Mouse (Mus musculus) left cerebral cortex, postnatal 10 days (tissue): ENCODE data around the gene Hspb8. TPM values are rescaled to one million over a fixed set of nuclear protein-coding genes. Genes with fewer than 3 reads are reported as not detected.
"Not testable (repeated sequence)": the region's sequence is repeated elsewhere in the genome, so short reads cannot be mapped to it uniquely, and the experiment has no call there.

Experiments
- DNase-seq, 2 experiments: peaks; one replicate each; pipeline ENCODE4 v3.0.0; 2021 to 2022; ENCODE audit warnings: low spot score in 2 of 2, mixed read lengths in 1 of 2; ENCODE audit errors: extremely low spot score in 1 of 2
- intact Hi-C: fragments of 180-260 bp; cut with DNase I; formaldehyde crosslinking; loops from one replicate; pipeline ENCODE4 v1.15.1; 2025
- total RNA-seq, 2 experiments: library from RNA; stranded (reverse); gene quantifications; 2 replicates each; pipeline ENCODE4 v1.2.3; 2021

Hspb8 gene
- total RNA-seq, 2 experiments from 2014 or later = 4.1 to 6.3 TPM

GRCm38 (mm10) chr5:116400801-116401200 is 21.9 kb downstream of the Hspb8 start:
- DNase-seq = no peak
- intact Hi-C loops = no loop called here

DNA sequence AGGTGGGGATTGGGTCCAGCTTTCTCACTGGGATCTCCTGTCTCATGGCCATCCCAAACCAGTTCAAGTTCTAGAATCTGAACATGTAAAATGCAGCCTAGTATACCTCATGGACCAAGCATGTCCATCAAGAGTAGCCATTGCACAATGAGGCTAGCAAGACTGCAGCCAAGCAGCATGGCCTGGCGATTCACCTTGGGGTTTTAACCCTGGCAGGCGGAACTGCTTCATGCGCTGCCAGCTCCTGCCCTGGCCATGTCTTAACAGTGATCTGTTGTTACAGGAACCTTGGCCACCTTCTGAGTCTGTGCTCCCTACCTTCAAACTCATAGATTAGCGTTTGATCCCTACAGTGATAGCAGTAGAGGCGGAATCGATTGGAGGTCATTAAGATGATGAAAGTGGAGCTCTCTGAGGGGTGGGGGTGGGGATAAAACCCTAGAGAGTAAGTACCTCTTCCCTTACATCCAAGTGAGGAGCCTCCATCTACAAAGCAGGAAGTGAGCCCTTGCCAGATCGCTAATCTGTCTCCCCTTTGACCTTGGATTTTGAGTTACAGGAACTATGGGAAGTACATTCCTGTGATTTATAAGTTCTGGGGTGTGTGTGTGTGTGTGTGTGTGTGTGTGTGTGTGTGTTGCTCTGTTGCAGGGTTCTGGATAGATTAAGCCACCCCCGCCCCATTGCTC is 22.5 kb downstream of the Hspb8 start:
- DNase-seq = no peak
- intact Hi-C loops = no loop called here

GRCm38 (mm10) chr5:116396104-116396503 is 26.6 kb downstream of the Hspb8 start:
- DNase-seq = no peak
- intact Hi-C loops = no loop called here

GRCm38 (mm10) chr5:116392603-116393002 is 30.1 kb downstream of the Hspb8 start:
- DNase-seq = no peak
- intact Hi-C loops = no loop called here

GRCm38 (mm10) chr5:116389856-116390542 is 32.7 kb downstream of the Hspb8 start:
- DNase-seq = peak; percentile 57 to 81
- intact Hi-C loops = no loop called here

- DNase-seq = no peak
- intact Hi-C loops = no loop called here
Observed at GRCm38 (mm10) chr5:116389321-116389720, 33.3 kb downstream of the Hspb8 start.

DNA sequence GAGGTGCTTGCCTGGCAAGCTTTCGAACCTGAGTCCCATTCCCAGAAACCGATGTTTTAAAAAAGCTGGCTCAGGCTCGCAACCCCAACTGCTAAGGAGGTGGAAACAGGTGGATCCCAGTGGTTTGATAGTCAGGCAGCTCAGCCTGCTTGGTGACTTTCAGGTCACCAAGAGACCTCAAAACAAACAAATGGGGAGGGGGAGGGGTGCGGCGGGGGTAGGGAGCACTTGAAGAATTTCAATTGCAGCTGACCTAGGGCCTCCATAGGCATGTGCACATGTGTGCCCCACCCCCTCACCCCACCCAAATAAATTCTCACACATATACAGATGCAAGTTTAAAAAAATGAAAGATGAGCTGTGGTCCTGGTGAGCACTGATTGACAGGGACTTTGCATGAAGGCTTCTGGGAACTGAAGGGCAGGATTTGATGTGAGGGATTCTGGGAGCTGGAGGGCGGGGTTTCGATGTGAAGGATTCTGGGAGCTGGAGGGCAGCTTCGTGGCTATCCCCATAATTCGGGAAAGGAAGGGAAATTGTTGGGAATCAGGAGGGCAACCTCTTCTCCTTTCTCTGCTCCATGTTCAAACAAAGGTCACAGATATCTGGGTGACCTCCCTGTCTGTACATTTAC is 35.2 kb downstream of the Hspb8 start:
- intact Hi-C loops = no loop called here
- no peak for DNase-seq

- intact Hi-C loops = no loop called here
- DNase-seq = peak; percentile 49 to 56
Observed at GRCm38 (mm10) chr5:116386020-116386419, 36.6 kb downstream of the Hspb8 start.

GRCm38 (mm10) chr5:116382646-116383045 is 40.0 kb downstream of the Hspb8 start:
- intact Hi-C loops = not testable (repeated sequence)

GRCm38 (mm10) chr5:116381726-116382125 is 40.9 kb downstream of the Hspb8 start:
- no peak for DNase-seq
- intact Hi-C loops = no loop called here

More at GRCm38 (mm10) chr5:116382646-116383045, 40.0 kb downstream of the Hspb8 start:
- DNase-seq = not testable (repeated sequence)

DNA sequence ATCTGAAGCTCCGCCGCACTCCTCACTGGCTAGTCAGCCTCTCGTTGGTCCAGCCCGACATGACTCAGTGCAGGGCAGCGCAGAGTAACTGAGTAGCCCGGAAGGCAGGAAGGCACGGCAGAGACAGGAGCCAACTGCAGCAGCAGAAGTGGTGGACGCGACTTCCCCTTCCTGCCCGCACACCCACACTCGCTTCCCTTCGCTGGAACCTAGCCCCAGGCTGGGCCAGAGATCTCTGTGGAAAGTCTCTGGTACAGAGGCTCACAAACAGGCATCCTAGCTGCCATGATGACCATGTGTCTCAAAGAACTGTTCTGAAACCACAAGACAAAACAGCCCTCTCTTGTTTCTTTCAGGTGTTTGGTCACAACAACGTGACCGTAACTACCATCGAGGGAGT is 41.4 kb downstream of the Hspb8 start:
- DNase-seq = no peak
- intact Hi-C loops = no loop called here

DNA sequence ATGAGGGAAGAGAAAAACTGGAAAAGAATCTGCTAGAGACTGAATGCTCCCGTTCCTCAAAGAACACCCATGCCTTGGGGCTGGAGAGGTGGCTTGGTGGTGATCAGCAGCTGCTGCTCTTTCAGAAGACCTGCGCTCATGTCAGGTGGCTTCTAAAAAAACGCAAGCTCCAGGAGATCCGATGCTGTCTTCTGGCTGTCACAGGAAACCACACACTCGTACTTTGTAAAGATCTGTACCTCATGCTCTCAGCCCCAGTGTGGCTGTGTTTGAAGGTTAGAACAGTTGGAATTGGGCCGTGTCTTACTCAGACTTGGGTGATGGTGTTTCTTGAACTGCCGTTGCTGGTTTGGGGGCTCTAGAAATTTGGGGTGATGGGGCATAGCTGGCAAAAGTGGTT is 42.3 kb downstream of the Hspb8 start:
- no peak for DNase-seq
- intact Hi-C loops = no loop called here

GRCm38 (mm10) chr5:116378872-116379271 is 43.8 kb downstream of the Hspb8 start:
- intact Hi-C loops = no loop called here
- DNase-seq = no peak

GRCm38 (mm10) chr5:116367923-116368322 is 54.7 kb downstream of the Hspb8 start:
- DNase-seq = no peak
- intact Hi-C loops = no loop called here

- intact Hi-C loops = no loop called here
- DNase-seq = no peak
Observed at GRCm38 (mm10) chr5:116366889-116367682, 55.6 kb downstream of the Hspb8 start.

DNA sequence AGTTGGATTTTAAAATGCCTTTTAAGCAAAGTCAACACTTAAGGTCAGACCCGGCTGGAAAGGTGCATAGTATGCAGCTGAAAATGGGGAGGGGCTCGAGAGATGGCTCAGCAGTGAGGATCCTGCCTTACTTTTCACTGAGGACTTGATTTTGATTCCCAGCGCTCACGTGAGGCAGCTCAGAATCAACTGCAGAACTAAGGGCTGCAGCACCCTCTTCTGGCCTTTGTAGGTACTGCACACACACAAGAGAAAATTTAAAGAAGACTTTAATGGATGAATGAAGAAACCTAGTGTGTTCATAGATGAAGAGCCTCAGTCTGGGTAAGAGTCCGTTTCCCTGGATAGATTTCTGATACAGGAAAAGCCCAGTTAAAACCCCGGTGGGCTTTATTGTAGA is 61.3 kb downstream of the Hspb8 start:
- intact Hi-C loops = no loop called here
- no peak for DNase-seq

GRCm38 (mm10) chr5:116360751-116361150 is 61.9 kb downstream of the Hspb8 start:
- intact Hi-C loops = no loop called here
- DNase-seq = no peak
